Mouse (Mus musculus): ENCODE measurements around the gene Itih4. TPM values are rescaled to one million over a fixed set of nuclear protein-coding genes. Genes with fewer than 3 reads are reported as not detected.

The Itih4 gene
- 0.08 and 0.13 TPM in 2 replicates for polyA plus RNA-seq (2012; rRNA removed)

- DNase-seq (ENCODE audit: extremely low spot score in 1 of 2, low spot score in 1 of 2) = no peak
These were observed at the start of gene Itih4 for GRCm38 (mm10) chr14:30886204-30886603. TSS of gene Itih4 (plus strand) at chr14:30886476.

GRCm38 (mm10) chr14:30837416-30837996, 48.8 kb upstream of the Itih4 start:
- DNase-seq (ENCODE audit: extremely low spot score in 1 of 2, low spot score in 1 of 2) = no peak

- DNase-seq (ENCODE audit: extremely low spot score in 1 of 2, low spot score in 1 of 2) = no peak
These were observed 42.6 kb upstream of the Itih4 start for GRCm38 (mm10) chr14:30843701-30844100.

- DNase-seq (ENCODE audit: extremely low spot score in 1 of 2, low spot score in 1 of 2) = no peak
These were observed 35.8 kb upstream of the Itih4 start for GRCm38 (mm10) chr14:30850504-30850903.

GRCm38 (mm10) chr14:30852325-30852724, 34.0 kb upstream of the Itih4 start:
- no peak for DNase-seq (ENCODE audit: extremely low spot score in 1 of 2, low spot score in 1 of 2)

GRCm38 (mm10) chr14:30855316-30855715, 31.0 kb upstream of the Itih4 start:
- DNase-seq (ENCODE audit: extremely low spot score in 1 of 2, low spot score in 1 of 2) = no peak

GRCm38 (mm10) chr14:30856885-30857507, 29.3 kb upstream of the Itih4 start:
- DNase-seq (ENCODE audit: extremely low spot score in 1 of 2, low spot score in 1 of 2) = peak in 1 of 2 experiments; percentile 37

GRCm38 (mm10) chr14:30857990-30858389, 28.3 kb upstream of the Itih4 start:
- no peak for DNase-seq (ENCODE audit: extremely low spot score in 1 of 2, low spot score in 1 of 2)

GRCm38 (mm10) chr14:30861421-30862125, 24.7 kb upstream of the Itih4 start:
- DNase-seq (ENCODE audit: extremely low spot score in 1 of 2, low spot score in 1 of 2) = no peak

GRCm38 (mm10) chr14:30862368-30862767, 23.9 kb upstream of the Itih4 start:
- no peak for DNase-seq (ENCODE audit: extremely low spot score in 1 of 2, low spot score in 1 of 2)

GRCm38 (mm10) chr14:30865311-30865710, 21.0 kb upstream of the Itih4 start:
- no peak for DNase-seq (ENCODE audit: extremely low spot score in 1 of 2, low spot score in 1 of 2)

GRCm38 (mm10) chr14:30867042-30867441, 19.2 kb upstream of the Itih4 start:
- DNase-seq (ENCODE audit: extremely low spot score in 1 of 2, low spot score in 1 of 2) = peak in 1 of 2 experiments; percentile 85

- no peak for DNase-seq (ENCODE audit: extremely low spot score in 1 of 2, low spot score in 1 of 2)
These were observed 17.4 kb upstream of the Itih4 start for GRCm38 (mm10) chr14:30868826-30869225.

GRCm38 (mm10) chr14:30869391-30869801, 16.9 kb upstream of the Itih4 start:
- no peak for DNase-seq (ENCODE audit: extremely low spot score in 1 of 2, low spot score in 1 of 2)

GRCm38 (mm10) chr14:30870206-30871147, 15.8 kb upstream of the Itih4 start:
- no peak for DNase-seq (ENCODE audit: extremely low spot score in 1 of 2, low spot score in 1 of 2)

- no peak for DNase-seq (ENCODE audit: extremely low spot score in 1 of 2, low spot score in 1 of 2)
These were observed 12.1 kb upstream of the Itih4 start for GRCm38 (mm10) chr14:30874095-30874700.

GRCm38 (mm10) chr14:30875130-30875865, 11.0 kb upstream of the Itih4 start:
- no peak for DNase-seq (ENCODE audit: extremely low spot score in 1 of 2, low spot score in 1 of 2)

- no peak for DNase-seq (ENCODE audit: extremely low spot score in 1 of 2, low spot score in 1 of 2)
These were observed 10.3 kb upstream of the Itih4 start for GRCm38 (mm10) chr14:30875955-30876354.

- DNase-seq (ENCODE audit: extremely low spot score in 1 of 2, low spot score in 1 of 2) = no peak
These were observed 9.8 kb upstream of the Itih4 start for GRCm38 (mm10) chr14:30876451-30876850.

GRCm38 (mm10) chr14:30877827-30878226, 8.4 kb upstream of the Itih4 start:
- DNase-seq (ENCODE audit: extremely low spot score in 1 of 2, low spot score in 1 of 2) = no peak
